Mouse (Mus musculus) Muller cell, postnatal 12 days (primary cell): ENCODE measurements around the gene Ubtd2.

Source experiments
- DNase-seq: peaks from one replicate; pipeline ENCODE4 v3.0.0-alpha.2; 2015; ENCODE audit errors: inconsistent ontology term

The Ubtd2 gene

DNA sequence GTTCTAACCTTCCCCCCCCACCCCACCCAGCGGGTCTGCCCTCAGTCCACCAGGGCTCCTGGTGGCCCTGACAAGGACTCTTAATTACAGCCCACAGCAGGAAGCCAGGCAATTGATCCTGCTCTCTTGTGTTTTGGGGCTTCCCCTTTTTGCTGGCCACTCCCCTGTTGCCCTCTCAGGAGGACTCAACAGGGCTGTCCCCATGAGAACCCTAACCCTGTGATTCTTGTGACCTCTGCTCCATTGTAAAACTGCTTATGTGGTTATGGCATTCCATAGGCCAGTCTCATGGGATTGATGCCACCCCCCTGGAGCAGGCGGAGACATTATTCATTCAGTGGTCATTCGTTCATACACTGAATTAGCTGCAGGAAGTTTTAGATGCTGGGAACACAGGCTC lies 108.5 kb downstream of the Ubtd2 start:
- DNase-seq, result peak; percentile 52

GRCm38 (mm10) chr11:32564629-32565028 lies 109.5 kb downstream of the Ubtd2 start:
- no peak for DNase-seq

- DNase-seq, result peak; percentile 80
Measured at GRCm38 (mm10) chr11:32565088-32565487, 109.9 kb downstream of the Ubtd2 start.

DNA sequence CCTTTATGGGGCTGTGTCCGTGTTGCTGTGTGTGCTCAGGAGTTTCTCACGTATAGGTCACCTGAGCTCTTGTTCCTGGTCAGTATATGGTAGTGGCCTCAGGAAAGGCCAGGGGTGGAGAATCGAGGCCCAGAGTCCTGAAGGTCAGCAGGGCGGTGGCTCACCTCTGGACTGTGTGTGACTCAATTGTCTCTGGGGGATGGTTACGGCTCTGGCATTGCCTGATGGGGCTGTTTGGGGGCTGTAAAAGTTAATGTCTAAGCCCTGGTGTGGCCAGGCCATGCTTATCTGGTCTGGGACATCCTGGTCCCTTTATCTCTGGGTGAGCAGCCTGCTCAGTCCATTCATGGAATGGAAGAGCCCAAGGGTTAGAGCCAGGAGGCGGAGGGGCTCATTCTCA lies 111.0 kb downstream of the Ubtd2 start:
- DNase-seq, result no peak
